Mouse (Mus musculus): ENCODE measurements at regions not wholly inside any gene's neighbourhood (a gene's known extent, or its start where the extent isn't known, plus 50 kb on each side); places are given as distances from the start of the nearest gene placed in this dataset.

DNA sequence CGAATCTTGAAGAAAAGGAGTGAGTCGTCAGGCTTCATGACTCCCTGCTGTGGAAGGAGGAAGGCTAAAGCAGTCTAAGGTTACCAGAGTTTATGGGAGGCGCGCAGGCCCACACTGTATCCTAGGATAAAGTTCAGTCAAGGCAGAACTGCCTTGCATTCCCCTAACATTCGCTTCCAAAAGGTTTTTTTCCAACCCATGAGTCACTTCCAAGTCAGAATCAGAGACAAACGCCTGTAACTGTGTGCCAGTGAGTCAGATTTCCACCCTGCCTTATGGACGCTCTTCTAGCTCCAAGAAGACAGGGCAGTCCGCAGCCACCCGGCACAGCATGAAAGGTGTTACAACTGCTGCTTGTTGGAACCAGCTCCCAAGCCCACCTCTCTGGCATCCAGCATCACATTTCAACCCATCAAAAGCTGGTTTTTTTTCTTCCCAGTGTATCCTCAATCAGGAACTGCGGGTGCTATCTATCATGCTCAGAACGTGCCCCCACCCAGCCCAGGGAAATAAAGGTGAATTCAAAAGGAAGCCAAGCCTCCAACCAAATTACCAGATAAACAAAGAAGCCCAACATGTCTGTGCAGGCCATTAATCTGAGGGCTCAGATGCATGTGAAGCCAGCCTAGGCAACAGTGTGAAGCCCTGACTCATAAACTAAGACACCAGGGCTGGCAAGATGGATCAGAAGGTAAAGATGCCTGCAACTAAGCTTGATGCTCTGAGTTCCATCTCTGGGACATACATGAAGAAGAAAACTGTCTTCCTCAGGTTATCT is 138.2 kb upstream of the Tbl1xr1 start:
- POLR2A ChIA-PET, result interaction anchor here (0.6 to 5.2 kb wide), 18 partner anchors 10 to 666 kb away, joined by 3 to 116 read pairs (median 4); partner anchors contain the start of gene Tbl1xr1 (in 3 of the 4)
- CTCF ChIA-PET, result no interaction called here

DNA sequence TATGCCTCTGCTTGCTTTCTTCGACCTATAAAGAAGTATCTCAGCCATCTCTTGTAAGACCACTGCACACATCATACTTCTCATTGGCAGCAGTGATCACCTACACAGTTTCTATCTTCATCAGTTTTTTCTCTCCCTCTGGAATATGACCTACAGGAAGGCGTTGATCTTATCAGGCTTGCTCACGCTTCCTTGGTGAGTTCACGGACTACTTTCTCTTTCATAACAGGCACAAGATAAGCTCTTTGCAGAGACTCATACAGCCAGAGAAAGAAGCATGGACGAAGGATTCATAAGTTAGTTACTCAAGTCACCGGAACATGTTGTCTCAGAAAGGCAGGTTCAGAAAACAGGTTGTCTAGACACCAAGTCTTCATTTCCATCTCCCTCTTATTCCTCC is 136.7 kb upstream of the Tbl1xr1 start:
- ChIA-PET CTCF (no interaction called here), POLR2A (interaction anchor here in 1 of 4 experiments (4.1 kb wide), 1 partner anchor 9 kb away, joined by 21 read pairs; no protein-coding TSS in a partner anchor)

DNA sequence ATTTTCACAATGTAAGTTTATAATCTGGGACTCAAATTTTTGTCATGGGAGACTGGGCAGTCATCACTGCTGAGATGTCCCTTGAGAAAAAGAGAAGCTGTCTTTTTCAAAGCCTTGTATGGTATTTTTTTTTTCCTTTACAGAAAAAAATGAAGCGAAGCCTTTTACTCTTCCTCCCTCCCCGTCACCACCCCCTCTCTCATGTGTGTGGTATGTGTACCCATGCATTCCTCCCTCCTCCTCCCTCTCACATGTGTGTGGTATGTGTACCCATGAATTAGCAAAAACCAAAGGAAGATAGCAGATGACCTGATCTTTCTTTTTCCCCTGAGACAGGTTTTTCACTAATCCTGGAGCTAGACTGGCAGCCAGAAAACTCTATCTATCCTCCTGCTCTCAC is 134.9 kb upstream of the Tbl1xr1 start:
- ChIA-PET POLR2A (interaction anchor here in 2 of 4 experiments (0.6 to 1.0 kb wide), 2 partner anchors 133 to 270 kb away, joined by 3 to 4 read pairs; no protein-coding TSS in a partner anchor), CTCF (no interaction called here)

DNA sequence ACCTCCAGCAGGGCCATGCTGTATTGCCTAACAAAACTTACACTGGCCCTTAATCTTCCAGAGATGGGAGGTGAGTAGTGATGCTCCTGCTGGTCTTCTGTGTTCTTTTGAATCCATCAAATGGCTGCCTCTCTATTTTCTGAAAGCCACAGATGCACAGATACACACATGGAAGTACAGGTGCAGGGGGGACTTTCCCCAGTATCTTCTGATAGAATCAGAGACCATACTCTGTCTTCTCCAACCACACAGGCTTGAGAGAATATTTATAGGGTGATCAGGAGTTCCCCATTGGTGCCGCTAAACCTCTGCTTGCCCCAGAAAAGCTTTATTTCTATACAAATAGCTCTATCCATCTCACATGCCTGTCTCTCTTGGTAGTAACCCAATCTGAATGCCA is 133.5 kb upstream of the Tbl1xr1 start:
- POLR2A ChIA-PET, result interaction anchor here in 2 of 4 experiments (0.6 to 1.7 kb wide), 5 partner anchors 8 to 134 kb away, joined by 3 to 4 read pairs (median 3); partner anchors contain the start of gene Tbl1xr1 (in 1 of the 2)
- CTCF ChIA-PET, result no interaction called here

DNA sequence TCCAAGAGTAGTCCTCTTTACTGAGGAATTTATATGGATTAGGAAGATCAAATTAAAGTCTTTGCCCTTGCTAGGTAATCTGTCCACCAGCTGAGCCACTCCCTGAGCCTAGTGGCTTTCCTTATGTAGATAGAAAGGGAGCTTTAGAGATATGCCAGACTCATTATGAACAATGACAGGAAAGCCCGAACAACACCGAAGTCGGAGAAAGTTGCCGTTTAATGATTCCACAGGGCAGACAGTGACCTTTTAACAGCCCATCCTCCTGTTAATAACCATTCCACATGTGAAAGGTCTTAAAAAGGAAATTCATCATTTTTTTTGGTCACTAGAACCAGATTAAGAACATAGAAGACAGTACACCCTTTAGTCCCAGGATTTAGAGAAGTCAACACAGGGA is 130.7 kb upstream of the Tbl1xr1 start:
- POLR2A ChIA-PET, result interaction anchor here in 3 of 4 experiments (0.5 to 1.7 kb wide), 6 partner anchors 9 to 147 kb away, joined by 3 to 5 read pairs (median 3); no protein-coding TSS in a partner anchor
- CTCF ChIA-PET, result no interaction called here

DNA sequence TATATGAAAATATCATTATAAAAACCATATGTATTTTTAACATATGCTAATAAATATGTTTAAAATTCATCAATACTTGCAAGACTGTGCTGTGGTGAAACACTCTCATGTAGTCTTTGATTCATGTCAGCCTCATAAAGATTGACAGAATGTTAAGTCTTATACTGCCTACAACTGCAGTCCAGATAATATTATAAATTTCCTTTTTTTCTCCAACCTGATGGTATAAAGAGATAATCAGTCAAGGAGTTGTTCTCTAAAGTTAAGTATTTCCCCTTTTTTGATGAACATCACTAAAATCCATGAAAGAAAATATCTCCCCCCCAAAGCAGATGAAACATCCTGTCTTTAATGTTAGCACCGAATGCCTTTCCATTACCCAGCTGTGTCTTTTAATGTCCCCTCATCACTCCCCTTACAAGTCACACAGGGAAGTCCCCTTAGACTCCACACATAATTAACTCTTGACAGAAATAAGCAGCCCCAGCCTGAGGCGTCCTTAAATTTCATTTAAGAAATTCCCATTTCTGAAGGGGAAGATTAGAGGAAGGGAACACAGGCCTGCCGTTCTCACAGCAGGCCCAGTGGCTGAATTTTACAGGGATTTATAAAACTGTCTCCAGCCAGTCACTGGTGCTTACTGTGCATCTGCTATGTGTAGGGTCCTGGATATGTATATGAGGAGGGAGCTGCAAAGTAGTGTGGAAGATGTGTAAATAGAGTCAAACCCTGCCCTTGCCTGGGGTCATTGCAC is 129.0 kb upstream of the Tbl1xr1 start:
- ChIA-PET POLR2A (interaction anchor here (0.6 to 4.4 kb wide), 14 partner anchors 9 to 585 kb away, joined by 3 to 21 read pairs (median 4); no protein-coding TSS in a partner anchor), CTCF (no interaction called here)

DNA sequence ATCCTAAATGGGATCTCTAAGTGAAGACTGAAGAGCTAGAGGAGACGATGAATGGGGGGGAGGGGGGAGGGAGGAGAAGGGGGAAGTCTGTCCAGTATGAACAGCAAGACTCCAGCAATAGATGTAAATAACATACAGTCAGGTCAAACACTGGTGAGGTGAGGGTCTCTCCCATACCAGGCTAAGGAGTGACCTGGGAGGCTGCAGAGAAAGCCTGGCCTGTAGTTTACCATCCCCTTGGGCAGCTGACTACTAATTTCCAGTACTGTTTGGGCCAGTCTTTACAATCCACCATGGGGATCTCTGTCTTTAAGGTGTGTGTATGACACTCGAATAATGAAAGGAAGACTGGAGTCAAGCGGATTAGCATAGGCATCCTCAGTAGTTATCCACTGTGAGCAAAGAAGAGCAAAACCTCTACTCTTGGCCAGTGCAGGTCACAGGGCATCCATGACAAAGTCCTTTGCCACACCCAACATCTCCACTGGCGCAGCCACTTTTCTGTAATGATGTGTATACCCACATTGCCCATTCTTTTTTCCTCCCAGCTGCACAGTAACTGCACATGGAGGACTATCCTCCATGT is 128.3 kb upstream of the Tbl1xr1 start:
- POLR2A ChIA-PET, result interaction anchor here (0.6 to 4.4 kb wide), 14 partner anchors 10 to 585 kb away, joined by 3 to 21 read pairs (median 4); no protein-coding TSS in a partner anchor
- CTCF ChIA-PET, result interaction anchor here in 1 of 4 experiments (0.9 kb wide), 1 partner anchor 126 kb away, joined by 6 read pairs; no protein-coding TSS in a partner anchor

DNA sequence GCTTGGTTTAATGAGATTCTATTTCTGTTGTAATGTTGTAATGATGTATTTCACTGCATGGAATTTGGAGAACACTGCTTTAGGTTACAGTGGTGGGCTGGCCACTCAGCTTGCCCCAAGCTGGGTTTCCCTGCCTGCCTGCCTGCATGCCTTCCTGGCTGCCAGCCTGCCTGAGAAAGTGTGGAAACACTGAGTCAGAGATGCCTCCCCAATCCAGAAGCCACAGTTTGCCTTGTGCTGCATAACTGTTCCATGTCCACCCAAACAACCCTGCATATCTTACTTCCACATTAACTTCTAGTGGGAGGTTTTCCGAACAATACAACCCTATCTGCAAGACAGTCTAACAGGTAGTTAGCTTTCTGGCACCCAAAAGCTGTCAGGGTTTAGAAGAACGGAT is 127.0 kb upstream of the Tbl1xr1 start:
- POLR2A ChIA-PET, result interaction anchor here in 3 of 4 experiments (0.7 to 4.4 kb wide), 7 partner anchors 12 to 129 kb away, joined by 3 to 23 read pairs (median 4); partner anchors contain the start of gene Tbl1xr1 (in 1 of the 3)
- CTCF ChIA-PET, result no interaction called here

DNA sequence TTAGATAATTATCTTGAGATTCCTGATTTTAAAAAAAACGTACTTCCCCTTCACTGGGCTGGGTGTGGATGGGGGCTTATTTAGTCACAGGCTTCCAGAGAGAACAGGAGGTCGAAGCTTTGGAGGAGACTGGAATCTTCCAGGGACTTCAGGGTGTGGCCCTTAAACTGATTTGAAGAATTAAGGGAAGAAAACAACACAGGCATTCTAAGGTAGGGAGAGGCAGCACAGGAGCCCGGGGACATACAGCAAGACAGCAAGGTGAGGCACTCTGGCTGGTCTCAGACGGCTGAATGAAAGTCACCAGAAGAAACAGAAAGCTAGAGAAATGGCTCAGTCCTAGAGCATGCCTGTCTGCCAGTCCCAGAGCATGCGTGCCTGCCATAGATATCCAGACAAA is 125.9 kb upstream of the Tbl1xr1 start:
- ChIA-PET CTCF (interaction anchor here in 1 of 4 experiments (0.6 kb wide), 1 partner anchor 15 kb away, joined by 4 read pairs; no protein-coding TSS in a partner anchor), POLR2A (interaction anchor here (0.6 to 4.4 kb wide), 14 partner anchors 13 to 397 kb away, joined by 3 to 23 read pairs (median 4); partner anchors contain the start of gene Tbl1xr1 (in 1 of the 4))

DNA sequence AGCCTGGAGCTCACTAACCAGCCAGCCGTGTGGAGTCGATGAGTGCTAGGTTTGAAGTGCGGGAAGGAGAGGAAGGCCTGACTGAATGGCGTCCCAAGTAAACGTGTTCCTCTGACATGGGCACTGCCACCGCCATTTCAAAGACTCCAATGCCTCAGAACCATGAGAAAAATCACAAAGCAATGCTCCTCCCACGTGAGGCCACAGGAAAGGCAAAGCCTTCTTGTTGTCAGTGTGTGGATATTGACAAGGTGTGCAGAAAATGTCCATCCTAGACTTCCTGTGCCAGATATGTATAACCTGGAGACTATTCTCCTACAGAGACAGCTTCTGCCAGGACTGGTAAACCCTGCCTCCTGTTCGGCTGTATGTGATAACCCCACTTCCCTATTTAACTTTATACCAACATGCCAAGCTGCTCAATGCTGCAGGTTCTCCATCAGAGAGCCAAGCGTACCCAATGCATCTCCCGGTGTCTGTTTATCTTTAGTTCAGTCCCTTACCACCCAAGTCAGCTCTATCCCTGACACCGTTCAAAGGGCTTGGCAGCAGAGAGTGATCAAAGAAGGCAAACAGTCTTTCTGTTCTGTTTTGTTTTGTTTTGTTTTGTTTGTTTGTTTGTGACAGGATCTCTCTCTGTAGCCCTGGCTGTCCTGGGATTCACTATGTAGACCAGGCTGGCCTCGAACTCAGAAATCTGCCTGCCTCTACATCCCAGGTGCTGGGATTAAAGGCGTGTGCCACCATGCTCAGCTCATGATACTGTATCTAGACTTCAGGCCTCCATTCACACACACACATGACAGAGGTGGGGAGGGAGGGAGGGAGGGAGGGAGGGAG is 124.8 kb upstream of the Tbl1xr1 start:
- CTCF ChIA-PET, result no interaction called here
- POLR2A ChIA-PET, result interaction anchor here in 3 of 4 experiments (0.6 to 4.4 kb wide), 8 partner anchors 9 to 402 kb away, joined by 3 to 23 read pairs (median 4); partner anchors contain the start of gene Tbl1xr1 (in 1 of the 3)

DNA sequence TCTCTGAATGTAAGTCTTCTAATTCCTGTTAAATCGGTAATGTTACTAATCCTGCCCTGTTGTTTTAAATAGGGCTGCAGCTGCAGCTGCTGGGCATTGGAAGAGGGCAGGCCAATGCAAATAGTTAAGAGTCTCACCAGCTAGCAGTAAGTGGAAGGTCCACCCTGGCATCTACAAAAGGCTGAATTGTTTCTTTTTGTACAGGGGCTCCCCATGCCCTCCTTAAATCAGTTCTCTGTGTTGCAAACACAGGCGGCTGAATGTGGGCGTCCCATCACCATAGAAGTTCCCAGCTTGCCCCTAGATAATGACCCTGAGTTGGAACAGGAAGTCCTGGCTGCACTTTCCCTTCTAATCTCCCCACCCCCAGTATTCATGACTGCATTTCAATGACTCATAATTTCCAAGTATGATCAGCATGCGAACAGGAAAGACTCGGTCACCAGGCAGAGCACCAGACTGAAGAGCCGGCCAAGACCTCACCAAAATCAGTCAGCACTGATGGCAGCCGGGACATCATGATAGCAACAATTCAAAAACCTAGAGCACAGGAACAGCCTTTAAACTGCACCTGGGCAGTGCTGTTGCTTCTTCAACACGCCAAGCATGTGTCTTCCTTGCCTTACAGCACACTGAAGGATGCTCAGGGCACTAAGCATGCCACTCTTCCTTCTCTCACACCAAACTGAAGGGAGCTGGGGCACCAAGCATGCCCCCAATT is 123.6 kb upstream of the Tbl1xr1 start:
- POLR2A ChIA-PET, result interaction anchor here in 3 of 4 experiments (0.6 to 3.5 kb wide), 10 partner anchors 10 to 203 kb away, joined by 3 to 23 read pairs (median 4); partner anchors contain the start of gene Tbl1xr1 (in 1 of the 3)
- CTCF ChIA-PET, result no interaction called here

DNA sequence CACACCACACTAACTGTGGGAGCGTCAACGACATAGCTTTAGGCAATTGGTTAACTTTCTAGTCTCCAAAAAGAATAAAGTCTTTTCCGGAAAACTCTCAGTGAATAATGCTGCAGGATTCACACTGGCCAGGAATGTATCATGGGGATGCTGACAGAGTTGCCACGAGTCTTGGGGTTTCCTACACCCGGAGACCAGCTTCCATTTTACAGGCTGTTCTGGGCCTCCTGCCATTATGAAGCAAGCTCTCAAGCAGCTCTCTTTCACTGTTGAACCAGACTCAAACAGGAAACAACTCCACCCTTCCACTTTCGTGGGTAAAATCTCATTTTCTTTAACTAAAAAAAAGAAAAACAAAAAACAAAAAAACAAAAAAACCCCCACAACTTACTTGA is 123.0 kb upstream of the Tbl1xr1 start:
- CTCF ChIA-PET, result no interaction called here
- POLR2A ChIA-PET, result interaction anchor here in 3 of 4 experiments (0.7 to 2.2 kb wide), 8 partner anchors 10 to 203 kb away, joined by 3 to 11 read pairs (median 4); no protein-coding TSS in a partner anchor

DNA sequence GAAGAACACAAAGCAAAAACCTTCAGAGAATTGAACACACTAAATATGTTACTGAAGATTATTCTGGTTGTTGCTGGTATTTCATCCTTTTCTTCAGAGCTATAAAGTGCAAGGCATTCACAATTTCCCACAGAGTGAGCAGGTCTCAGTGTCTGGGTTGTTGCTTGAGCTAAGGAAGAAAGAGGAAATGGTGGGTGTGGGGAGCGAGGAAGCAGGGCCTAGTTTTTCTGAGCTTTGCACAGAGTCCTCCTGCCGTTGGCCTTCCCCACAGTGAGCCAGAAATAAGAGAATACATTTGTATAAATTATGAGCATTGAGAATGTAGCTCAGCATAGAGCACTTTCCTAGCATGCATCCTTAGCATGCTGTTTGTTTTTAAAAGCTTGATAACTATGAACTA is 120.8 kb upstream of the Tbl1xr1 start:
- POLR2A ChIA-PET, result interaction anchor here (0.7 to 1.5 kb wide), 7 partner anchors 18 to 884 kb away, joined by 3 to 11 read pairs (median 3); no protein-coding TSS in a partner anchor
- CTCF ChIA-PET, result interaction anchor here in 1 of 4 experiments (0.7 kb wide), 1 partner anchor 429 kb away, joined by 7 read pairs; no protein-coding TSS in a partner anchor

DNA sequence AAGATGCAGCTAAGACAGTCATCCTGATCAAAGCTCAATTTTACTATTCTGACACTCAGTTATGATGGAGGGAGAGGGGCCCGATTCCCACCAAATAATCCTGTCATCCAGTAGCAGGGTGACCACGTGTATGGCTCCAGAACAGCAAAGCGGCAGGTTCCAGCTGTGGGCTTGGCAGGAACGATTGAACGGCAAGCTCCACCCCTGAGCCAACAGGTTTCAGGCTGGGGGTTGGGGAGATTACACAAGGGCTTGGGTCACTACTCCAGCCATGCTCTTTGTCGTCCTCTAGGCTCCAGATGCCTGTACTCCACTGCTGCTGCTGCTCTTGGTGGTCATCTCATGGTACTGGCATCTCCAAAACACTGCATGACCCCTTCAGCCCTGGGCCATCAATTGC is 119.3 kb upstream of the Tbl1xr1 start:
- ChIA-PET CTCF (interaction anchor here in 1 of 4 experiments (0.6 kb wide), 1 partner anchor 187 kb away, joined by 4 read pairs; no protein-coding TSS in a partner anchor), POLR2A (interaction anchor here in 2 of 4 experiments (1.1 to 1.5 kb wide), 3 partner anchors 9 to 67 kb away, joined by 3 read pairs; no protein-coding TSS in a partner anchor)

DNA sequence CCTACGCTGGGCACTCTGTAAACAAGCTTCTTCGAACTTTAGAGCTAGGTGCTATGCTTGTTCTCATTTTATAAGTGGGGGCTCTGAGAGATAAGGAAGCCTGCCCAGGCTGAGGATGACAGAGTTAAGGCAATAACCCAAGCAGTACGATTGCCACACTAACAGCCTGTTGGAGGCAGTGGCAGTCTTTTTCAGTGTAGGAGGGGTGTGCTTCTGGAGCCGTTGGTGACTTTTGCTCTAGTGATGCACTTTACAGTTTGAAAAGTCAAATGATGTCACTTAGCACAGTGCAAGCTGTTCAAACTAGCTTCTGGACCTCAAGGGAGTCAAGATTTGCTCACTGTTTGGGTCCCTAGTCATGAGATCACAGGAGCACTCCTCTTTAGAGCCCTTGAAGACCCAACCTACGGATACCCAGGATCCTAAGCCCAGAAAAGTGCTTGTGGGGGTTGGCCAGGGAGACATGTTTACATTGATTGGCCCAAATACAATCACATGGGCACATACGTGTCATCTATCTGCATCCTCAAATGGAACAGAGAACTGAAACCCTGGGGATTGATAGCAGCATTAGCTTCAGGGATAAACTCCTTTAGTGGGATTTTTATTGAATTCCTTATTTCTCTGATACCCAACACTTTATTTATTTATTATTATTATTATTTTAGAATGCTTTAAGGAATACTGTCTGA is 117.7 kb upstream of the Tbl1xr1 start:
- ChIA-PET POLR2A (interaction anchor here in 1 of 4 experiments (1.3 kb wide), 1 partner anchor 12 kb away, joined by 3 read pairs; no protein-coding TSS in a partner anchor), CTCF (no interaction called here)

DNA sequence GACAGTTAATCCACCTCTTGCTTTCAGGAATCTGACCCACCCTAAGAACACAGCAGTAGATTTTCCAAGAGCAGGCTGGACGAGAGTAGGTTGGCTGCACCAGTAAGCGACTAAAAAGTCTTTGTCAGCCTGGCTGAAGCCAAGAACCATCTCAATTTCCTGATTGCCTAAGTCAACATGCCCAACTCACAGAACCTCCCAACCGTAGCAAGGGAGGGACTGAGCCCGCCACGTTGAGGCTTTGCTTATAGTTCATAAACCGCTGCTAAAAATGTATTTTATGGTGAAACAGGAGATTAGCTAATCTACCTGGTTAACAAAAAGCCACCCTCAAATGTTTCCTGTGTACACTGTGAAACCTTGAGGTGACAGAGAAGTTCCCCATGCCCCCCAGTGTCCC is 115.4 kb upstream of the Tbl1xr1 start:
- ChIA-PET CTCF (no interaction called here), POLR2A (interaction anchor here in 1 of 4 experiments (1.1 kb wide), 1 partner anchor 115 kb away, joined by 3 read pairs; no protein-coding TSS in a partner anchor)
